Mouse (Mus musculus) erythroblast, embryonic 14.5 days (primary cell): ENCODE data around the gene Gfod2. TPM values are rescaled to one million over a fixed set of nuclear protein-coding genes. Genes with fewer than 3 reads are reported as not detected.

Experiments used
- H3K27me3 ChIP-seq: 2 replicates; pipeline ENCODE4 v1.6.1; 2012; ENCODE audit warnings: inconsistent platforms; ENCODE audit not compliant: control insufficient read depth
- H3K36me3 ChIP-seq: 2 replicates; pipeline ENCODE4 v1.6.1; 2012; ENCODE audit warnings: mild to moderate bottlenecking, inconsistent platforms; ENCODE audit not compliant: control insufficient read depth
- H3K4me1 ChIP-seq: 2 replicates; pipeline ENCODE4 v1.6.1; 2012; ENCODE audit warnings: inconsistent platforms; ENCODE audit not compliant: control insufficient read depth
- H3K4me3 ChIP-seq: replicated peaks from 2 replicates; pipeline ENCODE3; 2012; ENCODE audit warnings: moderate library complexity, mild to moderate bottlenecking, inconsistent platforms
- H3K9me3 ChIP-seq: 2 replicates; pipeline ENCODE4 v1.6.1; 2012; ENCODE audit warnings: low read length, inconsistent platforms, mixed read lengths; ENCODE audit not compliant: control insufficient read depth
- GATA1 ChIP-seq: IDR thresholded peaks from 2 replicates; pipeline ENCODE4 v1.6.1; 2012; ENCODE audit warnings: low read length, inconsistent platforms, mixed read lengths
- TAL1 ChIP-seq: IDR thresholded peaks from 3 replicates; pipeline ENCODE4 v1.6.1; 2012; ENCODE audit warnings: low read length, inconsistent platforms, mixed read lengths
- polyA plus RNA-seq: library from polyadenylated mRNA; stranded (reverse); fragments of >175 nt; gene quantifications from 2 replicates; pipeline ENCODE4 v1.2.3, GENCODE M21; 2012

The Gfod2 gene
- polyA plus RNA-seq, 1 experiment = 0.24 TPM

DNA sequence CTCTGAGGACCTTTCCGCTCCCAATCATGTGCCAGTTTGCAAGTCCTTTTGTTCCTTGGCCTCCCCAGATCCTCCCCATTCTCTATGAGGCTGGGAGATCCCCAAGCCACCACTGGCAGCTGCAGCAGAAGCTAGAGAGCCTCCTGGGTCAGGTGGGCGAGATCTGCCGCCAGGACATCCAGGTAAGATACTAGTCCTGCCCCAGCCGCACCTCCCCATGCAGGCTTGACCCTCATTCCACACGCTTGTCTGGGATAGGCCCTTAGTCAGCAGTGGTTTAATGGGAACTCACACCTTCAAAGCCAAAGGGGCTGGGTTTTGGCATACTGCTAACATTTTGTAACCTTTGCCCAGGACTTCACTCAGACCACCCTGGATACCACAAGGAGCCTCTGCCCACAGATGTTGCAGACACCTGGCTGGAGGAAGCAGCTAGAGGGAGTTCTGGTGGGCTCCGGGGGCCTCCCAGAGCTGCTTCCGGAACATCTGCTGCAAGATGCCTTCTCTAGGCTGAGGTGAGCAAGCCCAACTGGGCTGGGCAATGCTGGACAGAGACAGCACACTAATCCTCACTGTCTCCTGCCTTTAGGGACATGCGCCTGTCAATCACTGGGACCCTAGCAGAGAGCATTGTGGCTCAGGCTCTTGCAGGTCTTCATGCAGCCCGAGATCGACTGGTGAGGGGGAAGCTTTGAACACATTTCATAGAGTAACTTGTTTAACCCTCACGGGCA, 65.8 kb downstream of the Gfod2 start:
- TF ChIP-seq TAL1 = no peak
- Histone ChIP-seq H3K4me1 (peaks cover 42% of the 10 kb centered on the region), H3K4me3 (no peak overlapping the region), H3K27me3 (peaks cover 17% of the 10 kb centered on the region), H3K36me3 (peaks cover 29% of the 10 kb centered on the region), H3K9me3 (no peaks in the 10 kb centered on the region)

DNA sequence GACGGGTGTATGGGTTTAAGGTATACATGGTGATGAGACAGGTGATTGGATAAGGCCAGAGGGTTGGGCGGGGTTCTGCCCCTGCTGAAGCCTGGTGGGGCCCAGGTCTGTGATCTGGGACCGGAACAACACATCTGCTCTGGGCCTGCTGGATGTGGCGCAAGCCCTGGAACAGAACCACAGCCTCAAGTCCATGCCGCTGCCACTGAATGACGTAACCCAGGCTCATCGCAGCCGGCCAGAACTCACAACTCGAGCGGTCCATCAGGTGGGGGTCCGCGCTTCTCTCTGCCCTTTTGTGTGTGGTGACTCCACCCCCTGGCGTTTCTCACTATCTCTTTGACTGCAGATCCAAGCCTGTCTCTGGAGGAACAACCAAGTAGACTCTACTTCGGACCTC, 67.5 kb downstream of the Gfod2 start:
- TF ChIP-seq GATA1 = no peak
- no peak for TF ChIP-seq TAL1

DNA sequence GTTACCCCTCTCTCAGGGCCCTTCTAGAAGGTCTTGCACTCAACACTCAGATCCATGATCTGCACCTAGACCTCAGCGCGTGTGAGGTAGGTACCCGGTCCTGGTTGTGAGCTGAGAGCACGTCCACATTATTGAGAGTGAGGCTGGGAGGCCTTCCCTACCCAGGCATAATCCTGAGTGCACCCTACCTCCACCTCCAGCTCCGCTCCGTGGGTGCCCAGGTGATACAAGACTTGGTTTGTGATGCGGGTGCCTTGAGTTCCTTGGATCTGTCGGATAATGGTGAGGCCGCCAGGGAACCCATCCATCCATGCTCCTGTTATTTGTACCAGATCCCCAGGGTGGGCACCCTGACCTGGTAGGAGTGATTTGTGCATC, 68.5 kb downstream of the Gfod2 start:
- Histone ChIP-seq H3K9me3 (no peaks in the 10 kb centered on the region), H3K27me3 (peaks cover 17% of the 10 kb centered on the region), H3K4me3 (no peak overlapping the region), H3K4me1 (peaks cover 30% of the 10 kb centered on the region), H3K36me3 (peaks cover 11% of the 10 kb centered on the region)
- TF ChIP-seq TAL1 (no peak), GATA1 (no peak)

More for the DNA sequence above, 67.5 kb downstream of the Gfod2 start:
- no peaks in the 10 kb centered on the region for H3K9me3 ChIP-seq
- no peak overlapping the region for H3K4me3 ChIP-seq
- H3K27me3 ChIP-seq = peaks cover 17% of the 10 kb centered on the region
- peaks cover 28% of the 10 kb centered on the region for H3K4me1 ChIP-seq
- H3K36me3 ChIP-seq = peaks cover 17% of the 10 kb centered on the region

DNA sequence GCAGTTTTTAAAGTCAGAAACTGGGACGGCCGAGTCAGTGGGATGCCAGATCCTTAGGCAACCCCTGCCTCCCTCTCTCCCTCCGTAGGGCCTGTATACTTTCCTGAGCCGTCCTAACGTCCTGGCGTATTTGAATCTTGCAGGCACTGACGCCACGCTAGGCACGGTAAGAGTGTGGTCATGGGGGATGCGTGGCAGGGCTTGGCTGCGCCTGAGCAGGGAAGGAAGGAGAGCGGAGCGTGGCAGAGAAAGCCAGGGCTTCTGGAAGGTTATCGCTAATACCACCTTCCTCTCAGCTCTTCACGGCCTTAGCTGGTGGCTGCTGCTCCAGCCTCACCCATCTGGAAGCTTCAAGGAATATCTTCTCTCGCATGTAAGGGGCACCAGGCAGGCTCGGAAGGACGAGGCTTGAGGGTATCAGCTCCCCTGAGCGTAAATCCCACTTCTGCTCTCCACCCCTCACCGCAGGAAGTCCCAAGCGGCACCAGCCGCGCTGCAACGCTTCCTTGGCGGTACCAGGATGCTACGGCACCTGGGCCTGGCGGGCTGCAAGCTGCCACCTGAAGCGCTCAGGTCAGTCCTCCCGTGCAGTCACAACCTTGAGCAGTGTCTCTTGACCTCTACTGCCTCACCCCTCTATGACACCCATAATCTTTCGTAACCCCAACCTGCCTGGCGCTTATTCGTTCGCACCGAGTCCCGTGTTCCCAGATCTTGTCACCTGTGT, 69.0 kb downstream of the Gfod2 start:
- peaks cover 27% of the 10 kb centered on the region for H3K4me1 ChIP-seq
- H3K4me3 ChIP-seq = no peak overlapping the region
- TF ChIP-seq TAL1 (no peak), GATA1 (no peak)
- peaks cover 8% of the 10 kb centered on the region for H3K36me3 ChIP-seq
- no peaks in the 10 kb centered on the region for H3K9me3 ChIP-seq
- H3K27me3 ChIP-seq = peaks cover 13% of the 10 kb centered on the region

- Histone ChIP-seq H3K4me1 (peaks cover 16% of the 10 kb centered on the region), H3K4me3 (no peak overlapping the region), H3K9me3 (no peaks in the 10 kb centered on the region), H3K36me3 (peaks cover 19% of the 10 kb centered on the region), H3K27me3 (peaks cover 5% of the 10 kb centered on the region; the same call in 1 of the 2 replicates)
- TF ChIP-seq TAL1 (no peak), GATA1 (no peak)
These were observed 70.2 kb downstream of the Gfod2 start for GRCm38 (mm10) chr8:105688242-105688752.

GRCm38 (mm10) chr8:105687512-105687911, 71.0 kb downstream of the Gfod2 start:
- peaks cover 16% of the 10 kb centered on the region for H3K4me1 ChIP-seq
- H3K27me3 ChIP-seq = peaks cover 5% of the 10 kb centered on the region; the same call in 1 of the 2 replicates
- no peak for TF ChIP-seq TAL1
- TF ChIP-seq GATA1 = no peak

DNA sequence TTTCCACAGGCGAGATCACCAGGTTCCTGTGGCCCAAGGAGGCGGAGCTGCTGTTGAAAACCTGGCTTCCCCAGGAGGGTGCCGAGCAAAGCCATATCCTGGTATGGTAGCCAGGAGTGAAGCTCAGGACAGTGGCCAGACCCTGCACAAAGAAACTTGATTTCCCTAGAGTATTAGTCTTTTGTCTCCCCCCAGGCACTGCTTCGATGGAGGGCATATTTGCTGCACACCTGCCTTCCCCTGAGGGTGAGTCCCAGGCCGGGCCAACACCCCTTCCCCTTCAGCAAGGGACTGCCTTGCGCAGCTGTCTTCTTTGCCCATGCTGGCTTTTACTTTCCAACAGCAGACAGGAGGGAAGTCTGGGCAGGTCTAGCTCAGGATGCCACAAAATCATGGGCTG, 71.9 kb downstream of the Gfod2 start:
- Histone ChIP-seq H3K36me3 (peaks cover 36% of the 10 kb centered on the region), H3K27me3 (peaks cover 5% of the 10 kb centered on the region; the same call in 1 of the 2 replicates), H3K4me3 (no peak overlapping the region), H3K4me1 (peaks cover 16% of the 10 kb centered on the region), H3K9me3 (no peaks in the 10 kb centered on the region)
- TF ChIP-seq GATA1 (no peak), TAL1 (no peak)

More at GRCm38 (mm10) chr8:105687512-105687911, 71.0 kb downstream of the Gfod2 start:
- Histone ChIP-seq H3K9me3 (no peaks in the 10 kb centered on the region), H3K36me3 (peaks cover 27% of the 10 kb centered on the region), H3K4me3 (no peak overlapping the region)

GRCm38 (mm10) chr8:105685796-105686308, 72.6 kb downstream of the Gfod2 start, which contains the start of gene Carmil2:
Carmil2 (plus strand) TSS chr8:105686274.
- H3K36me3 ChIP-seq = peaks cover 43% of the 10 kb centered on the region
- peaks cover 12% of the 10 kb centered on the region for H3K4me1 ChIP-seq
- H3K27me3 ChIP-seq = peaks cover 5% of the 10 kb centered on the region; the same call in 1 of the 2 replicates
- no peak within 1 kb of the TSS for H3K4me3 ChIP-seq
- TF ChIP-seq GATA1 (no peak), TAL1 (no peak)
- H3K9me3 ChIP-seq = no peaks in the 10 kb centered on the region

GRCm38 (mm10) chr8:105685325-105685724, 73.1 kb downstream of the Gfod2 start:
- peaks cover 12% of the 10 kb centered on the region for H3K4me1 ChIP-seq
- no peak overlapping the region for H3K4me3 ChIP-seq
- TF ChIP-seq TAL1 (no peak), GATA1 (no peak)
- peaks cover 49% of the 10 kb centered on the region for H3K36me3 ChIP-seq
- peaks cover 5% of the 10 kb centered on the region; the same call in 1 of the 2 replicates for H3K27me3 ChIP-seq
- H3K9me3 ChIP-seq = no peaks in the 10 kb centered on the region
